Mouse (Mus musculus): ENCODE data around the gene Pacsin2. TPM values are rescaled to one million over a fixed set of nuclear protein-coding genes. Genes with fewer than 3 reads are reported as not detected.
"Not testable (repeated sequence)": the region's sequence is repeated elsewhere in the genome, so short reads cannot be mapped to it uniquely, and the experiment has no call there.

Gene Pacsin2
- 81.9 and 82.4 TPM in 2 replicates for polyA plus RNA-seq (2016; fragmentation: Nextera tagmentation; extraction: Ambion mirVana)

GRCm38 (mm10) chr15:83464083-83464904 lies at the start of gene Pacsin2:
Pacsin2 (minus strand) TSS chr15:83464606.
- WGBS, result under 1% methylated on average over 86 of the region's 88 CpGs
- H3K27me3 ChIP-seq (ENCODE audit: insufficient read depth, poor library complexity, severe bottlenecking), result no peaks in the 10 kb centered on the region
- peak within 1 kb of the TSS; percentile 96 for H3K27ac ChIP-seq
- H3K36me3 ChIP-seq, result 0 out of 2 replicates have a peak, but pooled peaks cover 2% of the 10 kb centered on the region
- H3K9me3 ChIP-seq, result no peaks in the 10 kb centered on the region
- H3K4me3 ChIP-seq, result peak within 1 kb of the TSS; percentile 91
- H3K4me1 ChIP-seq, result peaks cover 18% of the 10 kb centered on the region; the same call in 1 of the 2 replicates
- DNase-seq (ENCODE audit: low spot score), result peak; percentile 100

- H3K36me3 ChIP-seq, result no peaks in the 10 kb centered on the region
- 0 out of 2 replicates have a peak, but pooled peaks cover 10% of the 10 kb centered on the region for H3K4me1 ChIP-seq
- H3K27me3 ChIP-seq (ENCODE audit: insufficient read depth, poor library complexity, severe bottlenecking), result no peaks in the 10 kb centered on the region
- WGBS, result 60% methylated on average over 13 of the region's 13 CpGs
- H3K4me3 ChIP-seq, result no peak overlapping the region
- no peak for DNase-seq (ENCODE audit: low spot score)
- H3K9me3 ChIP-seq, result no peaks in the 10 kb centered on the region
- H3K27ac ChIP-seq, result no peak overlapping the region
Measured at GRCm38 (mm10) chr15:83512489-83513281, 48.3 kb upstream of the Pacsin2 start.

GRCm38 (mm10) chr15:83510805-83511405 lies 46.5 kb upstream of the Pacsin2 start, which contains the start of gene Ttll1:
Ttll1 (minus strand) TSS chr15:83510893.
- WGBS, result 9% methylated on average over 41 of the region's 41 CpGs
- Histone ChIP-seq H3K4me1 (0 out of 2 replicates have a peak, but pooled peaks cover 10% of the 10 kb centered on the region), H3K27ac (peak within 1 kb of the TSS; percentile 82), H3K9me3 (no peaks in the 10 kb centered on the region), H3K27me3 (ENCODE audit: insufficient read depth, poor library complexity, severe bottlenecking) (no peaks in the 10 kb centered on the region), H3K36me3 (peaks cover 3% of the 10 kb centered on the region; the same call in 1 of the 2 replicates), H3K4me3 (peak within 1 kb of the TSS; percentile 75)
- DNase-seq (ENCODE audit: low spot score), result peak; percentile 97

- peaks cover 5% of the 10 kb centered on the region; the same call in 1 of the 2 replicates for H3K36me3 ChIP-seq
- DNase-seq (ENCODE audit: low spot score), result no peak
- H3K27me3 ChIP-seq (ENCODE audit: insufficient read depth, poor library complexity, severe bottlenecking), result no peaks in the 10 kb centered on the region
- no peaks in the 10 kb centered on the region for H3K9me3 ChIP-seq
- H3K4me1 ChIP-seq, result 0 out of 2 replicates have a peak, but pooled peaks cover 10% of the 10 kb centered on the region
- H3K27ac ChIP-seq, result peak overlapping the region; percentile 82
- 23% methylated on average over 17 of the region's 17 CpGs for WGBS
- peak overlapping the region; percentile 75 for H3K4me3 ChIP-seq
Measured at GRCm38 (mm10) chr15:83509950-83510804, 45.8 kb upstream of the Pacsin2 start.

- H3K4me1 ChIP-seq; DNase-seq (ENCODE audit: low spot score); H3K4me3 ChIP-seq; H3K27me3 ChIP-seq (ENCODE audit: insufficient read depth, poor library complexity, severe bottlenecking); H3K9me3 ChIP-seq; H3K27ac ChIP-seq: not testable (repeated sequence)
- 71% methylated on average over 6 of the region's 6 CpGs for WGBS
- peaks cover 63% of the 10 kb centered on the region for H3K36me3 ChIP-seq
Measured at GRCm38 (mm10) chr15:83501483-83501882, 37.1 kb upstream of the Pacsin2 start.

GRCm38 (mm10) chr15:83500352-83500751 lies 35.9 kb upstream of the Pacsin2 start:
- 48% methylated on average over 3 of the region's 3 CpGs for WGBS
- Histone ChIP-seq H3K27ac (no peak overlapping the region), H3K9me3 (no peaks in the 10 kb centered on the region), H3K4me1 (0 out of 2 replicates have a peak, but pooled peaks cover 7% of the 10 kb centered on the region), H3K36me3 (peaks cover 68% of the 10 kb centered on the region), H3K4me3 (no peak overlapping the region), H3K27me3 (ENCODE audit: insufficient read depth, poor library complexity, severe bottlenecking) (no peaks in the 10 kb centered on the region)
- DNase-seq (ENCODE audit: low spot score), result no peak

GRCm38 (mm10) chr15:83499211-83499755 lies 34.9 kb upstream of the Pacsin2 start:
- Histone ChIP-seq H3K4me3 (no peak overlapping the region), H3K27me3 (ENCODE audit: insufficient read depth, poor library complexity, severe bottlenecking) (no peaks in the 10 kb centered on the region), H3K27ac (no peak overlapping the region), H3K4me1 (0 out of 2 replicates have a peak, but pooled peaks cover 7% of the 10 kb centered on the region), H3K9me3 (no peaks in the 10 kb centered on the region), H3K36me3 (peaks cover 74% of the 10 kb centered on the region)
- DNase-seq (ENCODE audit: low spot score), result no peak
- WGBS, result 85% methylated on average over 10 of the region's 10 CpGs

GRCm38 (mm10) chr15:83497299-83497698 lies 32.9 kb upstream of the Pacsin2 start:
- no peaks in the 10 kb centered on the region for H3K27me3 ChIP-seq (ENCODE audit: insufficient read depth, poor library complexity, severe bottlenecking)
- H3K36me3 ChIP-seq, result peaks cover 68% of the 10 kb centered on the region
- no peaks in the 10 kb centered on the region for H3K9me3 ChIP-seq
- H3K27ac ChIP-seq, result no peak overlapping the region
- WGBS, result 87% methylated on average over 6 of the region's 6 CpGs
- no peak for DNase-seq (ENCODE audit: low spot score)
- no peak overlapping the region for H3K4me3 ChIP-seq
- 0 out of 2 replicates have a peak, but pooled peaks cover 7% of the 10 kb centered on the region for H3K4me1 ChIP-seq

GRCm38 (mm10) chr15:83495787-83496367 lies 31.5 kb upstream of the Pacsin2 start:
- H3K36me3 ChIP-seq, result peaks cover 69% of the 10 kb centered on the region
- peak; percentile 85 for DNase-seq (ENCODE audit: low spot score)

GRCm38 (mm10) chr15:83495195-83495594 lies 30.8 kb upstream of the Pacsin2 start:
- no peak for DNase-seq (ENCODE audit: low spot score)
- no peak overlapping the region for H3K4me3 ChIP-seq
- no peaks in the 10 kb centered on the region for H3K27me3 ChIP-seq (ENCODE audit: insufficient read depth, poor library complexity, severe bottlenecking)
- H3K9me3 ChIP-seq, result no peaks in the 10 kb centered on the region
- WGBS, result 88% methylated on average over 3 of the region's 3 CpGs
- H3K36me3 ChIP-seq, result peaks cover 69% of the 10 kb centered on the region
- no peak overlapping the region for H3K27ac ChIP-seq
- H3K4me1 ChIP-seq, result 0 out of 2 replicates have a peak, but pooled peaks cover 7% of the 10 kb centered on the region

More at GRCm38 (mm10) chr15:83495787-83496367, 31.5 kb upstream of the Pacsin2 start:
- Histone ChIP-seq H3K4me3 (peak overlapping the region; percentile 35), H3K27ac (no peak overlapping the region), H3K27me3 (ENCODE audit: insufficient read depth, poor library complexity, severe bottlenecking) (no peaks in the 10 kb centered on the region), H3K9me3 (no peaks in the 10 kb centered on the region), H3K4me1 (0 out of 2 replicates have a peak, but pooled peaks cover 7% of the 10 kb centered on the region)
- 50% methylated on average over 22 of the region's 22 CpGs for WGBS

- no peak overlapping the region for H3K27ac ChIP-seq
- WGBS, result 70% methylated on average over 6 of the region's 6 CpGs
- peaks cover 67% of the 10 kb centered on the region for H3K36me3 ChIP-seq
- peaks cover 8% of the 10 kb centered on the region; the same call in 1 of the 2 replicates for H3K4me1 ChIP-seq
- H3K27me3 ChIP-seq (ENCODE audit: insufficient read depth, poor library complexity, severe bottlenecking), result no peaks in the 10 kb centered on the region
- DNase-seq (ENCODE audit: low spot score), result no peak
- no peaks in the 10 kb centered on the region for H3K9me3 ChIP-seq
- H3K4me3 ChIP-seq, result no peak overlapping the region
Measured at GRCm38 (mm10) chr15:83494572-83494920, 30.1 kb upstream of the Pacsin2 start.

Data from heart, embryonic 10.5 days (tissue).